Mouse (Mus musculus) spleen, postnatal 36 days (tissue): Measurements from ENCODE around the gene Scyl1.
"Not testable (repeated sequence)": the region's sequence is repeated elsewhere in the genome, so short reads cannot be mapped to it uniquely, and the experiment has no call there.

Source experiments
- DNase-seq, 2 experiments: peaks; one replicate each; pipeline ENCODE4 v3.0.0; 2022; ENCODE audit warnings: low spot score in 2 of 2, mixed read lengths in 1 of 2

The Scyl1 gene

GRCm38 (mm10) chr19:5803041-5803880 lies 32.0 kb upstream of the Scyl1 start:
- DNase-seq: peak; percentile 99

GRCm38 (mm10) chr19:5802787-5803040 lies 31.5 kb upstream of the Scyl1 start:
- DNase-seq: no peak

- peak; percentile 91 to 95 for DNase-seq
These were observed 31.0 kb upstream of the Scyl1 start for GRCm38 (mm10) chr19:5802011-5802786.

GRCm38 (mm10) chr19:5801432-5801964 lies 30.3 kb upstream of the Scyl1 start:
- DNase-seq: no peak

GRCm38 (mm10) chr19:5800632-5801431 lies 29.6 kb upstream of the Scyl1 start:
- DNase-seq: no peak

GRCm38 (mm10) chr19:5800350-5800631 lies 29.1 kb upstream of the Scyl1 start:
- DNase-seq: no peak

GRCm38 (mm10) chr19:5799566-5800349 lies 28.5 kb upstream of the Scyl1 start:
- no peak for DNase-seq

- peak in 1 of 2 experiments; percentile 54 for DNase-seq
These were observed 27.7 kb upstream of the Scyl1 start for GRCm38 (mm10) chr19:5798700-5799479.

- DNase-seq: no peak
These were observed 26.3 kb upstream of the Scyl1 start for GRCm38 (mm10) chr19:5797381-5798111.

GRCm38 (mm10) chr19:5796573-5797111 lies 25.4 kb upstream of the Scyl1 start:
- no peak for DNase-seq

GRCm38 (mm10) chr19:5795668-5796572 lies 24.7 kb upstream of the Scyl1 start:
- no peak for DNase-seq

- DNase-seq: no peak
These were observed 23.8 kb upstream of the Scyl1 start for GRCm38 (mm10) chr19:5794771-5795576.

- DNase-seq: not testable (repeated sequence)
These were observed 22.9 kb upstream of the Scyl1 start for GRCm38 (mm10) chr19:5793917-5794770.

GRCm38 (mm10) chr19:5793116-5793515 lies 21.9 kb upstream of the Scyl1 start:
- peak; percentile 56 to 67 for DNase-seq

GRCm38 (mm10) chr19:5791329-5791728 lies 20.1 kb upstream of the Scyl1 start:
- DNase-seq: no peak

- no peak for DNase-seq
These were observed 17.8 kb upstream of the Scyl1 start for GRCm38 (mm10) chr19:5789066-5789465.

- DNase-seq: no peak
These were observed 17.4 kb upstream of the Scyl1 start for GRCm38 (mm10) chr19:5788620-5789019.
